Mouse (Mus musculus) testis, adult 2 months (tissue): ENCODE data around the gene St6galnac5.

Experiments
- CTCF ChIP-seq: fragments of 200-500 bp; IDR thresholded peaks from 2 replicates; pipeline ENCODE4 v1.5.1; 2012; ENCODE audit warnings: low read depth, mild to moderate bottlenecking, inconsistent platforms, low read length, moderate library complexity; ENCODE audit not compliant: control insufficient read depth, insufficient read depth, insufficient replicate concordance
- POLR2A ChIP-seq: fragments of 200-500 bp; IDR thresholded peaks from 2 replicates; pipeline ENCODE4 v1.6.1; 2012; ENCODE audit warnings: low read depth, mild to moderate bottlenecking, inconsistent platforms, low read length, moderate library complexity; ENCODE audit not compliant: control insufficient read depth

DNA sequence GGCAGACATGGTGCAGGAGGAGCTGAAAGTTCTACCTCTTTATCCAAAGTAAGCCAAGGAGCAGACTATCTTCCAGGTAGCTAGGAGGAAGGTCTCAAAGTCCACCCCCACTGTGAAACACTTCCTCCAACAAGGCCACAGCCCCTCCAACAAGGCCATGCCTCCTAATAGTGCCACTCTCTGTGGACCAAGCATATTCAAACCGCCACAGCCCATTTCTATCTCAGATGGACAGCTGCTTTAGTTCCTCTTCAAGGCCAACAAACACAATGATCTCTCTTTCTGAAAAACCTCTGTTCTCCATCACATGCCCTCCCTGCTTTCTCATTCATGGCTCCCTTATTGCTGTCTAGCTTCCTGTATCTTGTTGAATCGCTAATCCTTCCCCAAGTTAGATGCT, 49.5 kb downstream of the St6galnac5 start:
- TF ChIP-seq POLR2A (no peak), CTCF (no peak)
